Mouse (Mus musculus) natural killer cell, adult 2 months (primary cell): ENCODE measurements at regions not wholly inside any gene's neighbourhood (a gene's known extent, or its start where the extent isn't known, plus 50 kb on each side); places are given as distances from the start of the nearest gene placed in this dataset.

Source experiments
- DNase-seq, 2 experiments: peaks; one replicate each; pipeline ENCODE4 v3.0.0; 2022; ENCODE audit warnings: low spot score in 2 of 2

DNA sequence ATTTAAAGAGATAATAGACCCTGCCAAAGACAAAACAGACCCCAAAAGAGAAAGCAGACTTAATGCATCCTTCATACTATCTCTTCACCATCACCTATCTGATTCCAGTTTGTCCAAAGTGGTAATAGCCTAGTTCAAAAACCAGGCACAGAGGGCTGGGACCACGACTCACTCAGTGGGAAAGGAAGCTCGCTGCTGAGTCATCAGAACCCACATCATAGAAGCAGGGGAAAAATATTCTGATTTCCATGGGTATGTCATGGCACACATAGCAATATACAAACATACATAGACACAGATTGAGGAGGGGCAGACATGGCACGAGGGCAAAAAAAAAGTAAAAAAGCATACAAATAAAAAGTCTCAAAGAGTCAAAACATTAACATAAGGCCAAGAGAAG is 53.7 kb upstream of the Ralgps2 start:
- no peak for DNase-seq

- DNase-seq, result no peak
Observed at GRCm38 (mm10) chr1:156992536-156992935, 53.1 kb upstream of the Ralgps2 start.

DNA sequence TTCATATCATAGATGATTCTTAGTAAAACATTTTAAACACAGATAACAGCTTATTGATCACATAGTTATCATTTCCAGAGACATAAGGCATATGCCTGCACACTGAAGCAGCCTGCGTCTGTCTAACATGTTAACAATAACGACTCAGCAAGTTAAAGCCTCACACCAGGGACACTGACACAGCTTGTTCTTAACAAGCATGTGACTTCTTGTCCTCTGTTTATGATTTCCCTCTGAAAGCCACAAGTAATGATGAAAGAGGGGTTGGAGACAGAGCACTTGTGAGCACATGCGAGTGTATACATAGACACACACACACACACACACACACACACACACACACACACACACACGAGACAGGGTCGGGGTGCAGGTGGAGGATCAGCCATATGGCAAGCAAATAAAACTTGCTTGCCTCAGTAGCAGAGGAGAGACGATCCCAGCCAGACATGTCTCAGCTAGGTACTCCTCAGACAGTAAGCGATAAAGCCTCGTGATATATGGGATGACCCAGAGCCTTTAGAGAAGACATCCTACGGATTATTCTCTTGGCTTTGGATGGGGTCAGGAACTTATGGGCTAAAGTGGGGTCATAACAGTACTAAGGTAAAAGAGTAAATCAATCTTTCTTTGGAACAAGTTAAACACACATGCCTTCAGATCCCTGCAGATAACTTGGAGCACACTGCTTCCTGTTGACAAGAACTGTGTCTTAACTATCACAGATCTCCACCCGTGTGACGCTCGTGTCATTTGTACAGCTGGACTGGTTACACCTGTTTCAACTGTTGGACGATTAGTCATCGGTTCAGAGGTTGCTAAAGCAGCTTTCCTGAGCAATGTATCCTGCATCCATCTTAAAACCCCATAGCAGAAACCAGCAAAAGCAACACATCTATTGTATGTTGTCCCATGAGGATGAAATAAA is 51.4 kb upstream of the Ralgps2 start:
- DNase-seq, result peak in 1 of 2 experiments; percentile 43

GRCm38 (mm10) chr1:156990112-156990511 is 50.7 kb upstream of the Ralgps2 start:
- DNase-seq, result peak in 1 of 2 experiments; percentile 68

GRCm38 (mm10) chr1:156989149-156989785 is 49.8 kb upstream of the Ralgps2 start:
- DNase-seq, result no peak
